Mouse (Mus musculus): Measurements from ENCODE around the gene Pxt1. TPM values are rescaled to one million over a fixed set of nuclear protein-coding genes. Genes with fewer than 3 reads are reported as not detected.

Gene Pxt1
- polyA plus RNA-seq, 1 experiment = not detected

Other genes starting within 250 kb of the Pxt1 start
- gene AC170998.1, start 217.8 kb downstream of the Pxt1 start, polyA plus RNA-seq (2012; ENCODE audit: insufficient read depth, insufficient read length, missing spikeins) = 2.0 and 2.1 TPM in 2 replicates
- gene Mapk13, start 174.5 kb downstream of the Pxt1 start, polyA plus RNA-seq (2012; ENCODE audit: insufficient read depth, insufficient read length, missing spikeins) = 0.75 TPM in 2 replicates
- 21.0 and 28.9 TPM in 2 replicates for gene Brpf3, start 142.8 kb downstream of the Pxt1 start, polyA plus RNA-seq (2012; ENCODE audit: insufficient read depth, insufficient read length, missing spikeins)
- not detected in 2 replicates for gene Pnpla1, start 85.4 kb downstream of the Pxt1 start, polyA plus RNA-seq (2012; ENCODE audit: insufficient read depth, insufficient read length, missing spikeins)
- gene 4930539E08Rik, start 28.5 kb downstream of the Pxt1 start, polyA plus RNA-seq (2012; ENCODE audit: insufficient read depth, insufficient read length, missing spikeins) = not detected in 2 replicates
- gene Kctd20, start 8.1 kb upstream of the Pxt1 start, polyA plus RNA-seq (2012; ENCODE audit: insufficient read depth, insufficient read length, missing spikeins) = 27.2 and 29.0 TPM in 2 replicates
- gene Stk38, start 64.2 kb upstream of the Pxt1 start, polyA plus RNA-seq (2012; ENCODE audit: insufficient read depth, insufficient read length, missing spikeins) = 47.3 and 49.3 TPM in 2 replicates
- gene Srsf3, start 88.8 kb upstream of the Pxt1 start, polyA plus RNA-seq (2012; ENCODE audit: insufficient read depth, insufficient read length, missing spikeins) = 105 and 132 TPM in 2 replicates
- gene Cdkn1a, start 147.1 kb upstream of the Pxt1 start, polyA plus RNA-seq (2012; ENCODE audit: insufficient read depth, insufficient read length, missing spikeins) = 36.2 and 74.0 TPM in 2 replicates
- gene Rab44, start 170.3 kb upstream of the Pxt1 start, polyA plus RNA-seq (2012; ENCODE audit: insufficient read depth, insufficient read length, missing spikeins) = 0.32 TPM in 1 of 2 replicates, not detected in the other

Measured in brown adipose tissue, adult 24 weeks (tissue).